Mouse (Mus musculus) liver, postnatal 0 days (tissue): Measurements from ENCODE around the gene Iqca. TPM values are rescaled to one million over a fixed set of nuclear protein-coding genes. Genes with fewer than 3 reads are reported as not detected.

Experiments
- ATAC-seq: fragments of 200-750 bp; cut with Nextera tagmentation; 2 replicates; pipeline ENCODE4 v1.8.0; 2017; ENCODE audit warnings: mild to moderate bottlenecking, moderate library complexity
- DNase-seq: peaks from one replicate; pipeline ENCODE4 v3.0.0-alpha.2; 2016
- H3K27ac ChIP-seq: fragments of 300-500 bp; sonication (generic); 2 replicates; pipeline ENCODE4 v1.5.1; 2014; ENCODE audit warnings: antibody characterized with exemption, moderate library complexity, mild to moderate bottlenecking, low read depth
- H3K27me3 ChIP-seq: fragments of 300-500 bp; sonication (generic); 2 replicates; pipeline ENCODE4 v1.6.1; 2014; ENCODE audit warnings: low read length, control low read depth, mixed read lengths; ENCODE audit not compliant: insufficient read depth
- H3K36me3 ChIP-seq: fragments of 300-500 bp; sonication (generic); replicated peaks from 2 replicates; pipeline ENCODE4 v1.6.1; 2014; ENCODE audit warnings: mild to moderate bottlenecking, control low read depth, low read length, moderate library complexity, mixed read lengths; ENCODE audit not compliant: insufficient read depth
- H3K4me1 ChIP-seq: fragments of 300-500 bp; sonication (generic); 2 replicates; pipeline ENCODE4 v1.6.1; 2014; ENCODE audit warnings: antibody characterized with exemption, mild to moderate bottlenecking, control low read depth; ENCODE audit not compliant: insufficient read depth
- H3K4me2 ChIP-seq: fragments of 300-500 bp; sonication (generic); 2 replicates; pipeline ENCODE4 v1.6.1; 2014; ENCODE audit warnings: low read depth, mild to moderate bottlenecking, low read length, moderate library complexity, mixed read lengths
- H3K4me3 ChIP-seq: fragments of 300-500 bp; sonication (generic); 2 replicates; pipeline ENCODE4 v1.5.1; 2014; ENCODE audit warnings: low read depth, low read length
- H3K9ac ChIP-seq: fragments of 300-500 bp; sonication (generic); replicated peaks from 2 replicates; pipeline ENCODE4 v1.6.1; 2014; ENCODE audit warnings: mild to moderate bottlenecking, moderate library complexity
- H3K9me3 ChIP-seq: fragments of 300-500 bp; sonication (generic); 2 replicates; pipeline ENCODE4 v1.6.1; 2016; ENCODE audit warnings: mild to moderate bottlenecking, control low read depth, low read length, mixed read lengths
- CTCF ChIP-seq: sonication (generic); IDR thresholded peaks from 2 replicates; pipeline ENCODE4 v1.5.1; 2016; ENCODE audit warnings: antibody characterized with exemption, low read depth
- EP300 ChIP-seq: IDR thresholded peaks from 2 replicates; pipeline ENCODE4 v1.6.1; 2016; ENCODE audit warnings: antibody characterized with exemption, low read depth, mild to moderate bottlenecking
- WGBS: fragments of 180-500 bp; shearing (Covaris S2); extraction: QIAGEN DNeasy Blood & Tissue Kit; methylation state at CpG from one replicate; pipeline ENCODE4 v1.1.7; 2014; ENCODE audit not compliant: insufficient replicate concordance; 5-methylcytosine and 5-hydroxymethylcytosine counted together
- polyA plus RNA-seq: library from polyadenylated mRNA; unstranded; fragments of >200 nt; fragmentation: Nextera tagmentation; extraction: Ambion mirVana; gene quantifications from 2 replicates; pipeline ENCODE4 v1.2.1, GENCODE M21; 2015

Gene Iqca
- polyA plus RNA-seq, 1 experiment from 2014 or later = 1.5 TPM

- no peak for ATAC-seq
Measured at GRCm38 (mm10) chr1:90085526-90086157, 67.6 kb downstream of the Iqca start.

GRCm38 (mm10) chr1:90076291-90076690, 76.9 kb downstream of the Iqca start:
- no peak overlapping the region for H3K27ac ChIP-seq
- DNase-seq (no peak), ATAC-seq (no peak)
- no peak overlapping the region for H3K4me3 ChIP-seq
- H3K9me3 ChIP-seq = no peaks in the 10 kb centered on the region
- WGBS = 69% methylated on average over 2 of the region's 2 CpGs
- no peaks in the 10 kb centered on the region for H3K27me3 ChIP-seq
- H3K4me2 ChIP-seq = no peak overlapping the region
- no peak overlapping the region for H3K9ac ChIP-seq
- H3K4me1 ChIP-seq = no peaks in the 10 kb centered on the region
- H3K36me3 ChIP-seq = no peaks in the 10 kb centered on the region
- TF ChIP-seq EP300 = no peak
- no peak for TF ChIP-seq CTCF

More at GRCm38 (mm10) chr1:90085526-90086157, 67.6 kb downstream of the Iqca start:
- TF ChIP-seq EP300 (no peak), CTCF (no peak)
- Histone ChIP-seq H3K27me3 (no peaks in the 10 kb centered on the region), H3K4me1 (no peaks in the 10 kb centered on the region), H3K36me3 (no peaks in the 10 kb centered on the region), H3K27ac (no peak overlapping the region), H3K4me3 (no peak overlapping the region), H3K9ac (no peak overlapping the region), H3K4me2 (no peak overlapping the region), H3K9me3 (no peaks in the 10 kb centered on the region)
- no peak for DNase-seq
- 61% methylated on average over 6 of the region's 6 CpGs for WGBS

GRCm38 (mm10) chr1:90074779-90075178, 78.4 kb downstream of the Iqca start:
- Histone ChIP-seq H3K4me1 (no peaks in the 10 kb centered on the region), H3K27ac (no peak overlapping the region), H3K36me3 (no peaks in the 10 kb centered on the region), H3K4me2 (no peak overlapping the region), H3K4me3 (no peak overlapping the region), H3K9ac (no peak overlapping the region), H3K9me3 (no peaks in the 10 kb centered on the region), H3K27me3 (no peaks in the 10 kb centered on the region)
- ATAC-seq (no peak), DNase-seq (no peak)
- WGBS = 81% methylated on average over 5 of the region's 5 CpGs
- TF ChIP-seq EP300 (no peak), CTCF (no peak)

DNA sequence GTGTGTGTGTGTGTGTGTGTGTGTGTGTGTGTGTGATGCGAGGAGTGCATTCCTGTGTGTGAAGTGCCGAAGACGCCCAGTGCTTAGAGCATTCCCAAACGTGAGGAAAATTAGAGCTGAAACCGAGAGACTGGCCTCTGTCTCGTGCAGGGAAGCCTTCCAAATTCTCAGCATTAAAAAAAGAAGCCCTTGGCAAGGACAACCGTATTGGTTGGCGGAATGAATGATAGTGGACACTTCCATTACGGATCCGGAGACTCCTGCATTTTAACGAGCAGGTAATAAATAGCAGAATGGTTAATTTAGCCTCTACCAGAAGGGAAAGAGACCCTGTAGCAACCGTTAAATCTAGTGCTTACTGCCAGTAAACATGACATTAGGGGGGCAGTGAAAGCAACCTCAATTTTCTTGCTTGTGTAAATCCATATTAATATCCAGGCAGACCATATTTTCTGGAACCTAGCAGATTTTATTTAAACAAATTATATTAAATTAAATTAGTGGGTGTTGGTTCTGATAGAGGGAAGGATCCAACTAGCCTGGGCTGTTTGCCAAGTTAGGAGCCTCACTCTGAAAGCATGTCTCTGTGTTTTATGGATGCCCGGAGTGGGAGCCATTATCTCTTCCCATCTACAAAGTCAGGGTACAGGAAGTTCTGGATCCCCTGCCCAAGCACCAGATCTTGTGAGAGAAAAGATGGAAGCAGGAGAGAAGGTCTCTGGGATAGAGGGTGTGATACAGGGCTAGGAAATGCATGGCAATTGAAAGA, 81.2 kb downstream of the Iqca start:
- no peak for TF ChIP-seq EP300
- TF ChIP-seq CTCF = no peak
- Histone ChIP-seq H3K4me1 (no peaks in the 10 kb centered on the region), H3K27ac (no peak overlapping the region), H3K27me3 (no peaks in the 10 kb centered on the region), H3K9me3 (no peaks in the 10 kb centered on the region), H3K4me3 (no peak overlapping the region), H3K36me3 (no peaks in the 10 kb centered on the region), H3K4me2 (no peak overlapping the region), H3K9ac (no peak overlapping the region)
- DNase-seq (no peak), ATAC-seq (no peak)
- WGBS = 74% methylated on average over 13 of the region's 13 CpGs

GRCm38 (mm10) chr1:90060599-90060998, 92.6 kb downstream of the Iqca start:
- ATAC-seq = no peak
- Histone ChIP-seq H3K27ac (no peak overlapping the region), H3K9ac (no peak overlapping the region), H3K4me1 (no peaks in the 10 kb centered on the region), H3K4me3 (no peak overlapping the region), H3K36me3 (no peaks in the 10 kb centered on the region), H3K4me2 (no peak overlapping the region), H3K27me3 (no peaks in the 10 kb centered on the region), H3K9me3 (no peaks in the 10 kb centered on the region)
- WGBS = 27% methylated on average over 7 of the region's 7 CpGs
- DNase-seq = peak; percentile 48
- no peak for TF ChIP-seq EP300
- peak; percentile 74 for TF ChIP-seq CTCF

- H3K9ac ChIP-seq = no peak overlapping the region
- no peaks in the 10 kb centered on the region for H3K36me3 ChIP-seq
- H3K27ac ChIP-seq = no peak overlapping the region
- no peak overlapping the region for H3K4me3 ChIP-seq
- DNase-seq (no peak), ATAC-seq (no peak)
- no peaks in the 10 kb centered on the region for H3K4me1 ChIP-seq
- TF ChIP-seq EP300 = no peak
- TF ChIP-seq CTCF = no peak
- WGBS = 69% methylated on average over 3 of the region's 3 CpGs
- H3K9me3 ChIP-seq = no peaks in the 10 kb centered on the region
- H3K27me3 ChIP-seq = no peaks in the 10 kb centered on the region
- H3K4me2 ChIP-seq = no peak overlapping the region
Measured at GRCm38 (mm10) chr1:90060054-90060453, 93.1 kb downstream of the Iqca start.
